Mouse (Mus musculus) olfactory bulb, adult 2 months (tissue): ENCODE measurements at regions not wholly inside any gene's neighbourhood (a gene's known extent, or its start where the extent isn't known, plus 50 kb on each side); places are given as distances from the start of the nearest gene placed in this dataset.

Experiments
- H3K27ac ChIP-seq: fragments of 200-500 bp; 2 replicates; pipeline ENCODE4 v1.5.1; 2012; ENCODE audit warnings: low read depth, low read length; ENCODE audit not compliant: insufficient read depth
- H3K4me1 ChIP-seq: fragments of 200-500 bp; 2 replicates; pipeline ENCODE4 v1.6.1; 2012; ENCODE audit warnings: low read length; ENCODE audit not compliant: control insufficient read depth, insufficient read depth
- H3K4me3 ChIP-seq: fragments of 200-500 bp; 2 replicates; pipeline ENCODE4 v1.5.1; 2012; ENCODE audit warnings: mild to moderate bottlenecking, low read depth, low read length, moderate library complexity; ENCODE audit not compliant: insufficient read depth
- CTCF ChIP-seq: fragments of 200-500 bp; IDR thresholded peaks from 2 replicates; pipeline ENCODE4 v1.5.1; 2012; ENCODE audit warnings: low read depth, mild to moderate bottlenecking, low read length, moderate library complexity; ENCODE audit not compliant: insufficient read depth
- POLR2A ChIP-seq: fragments of 200-500 bp; IDR thresholded peaks from 2 replicates; pipeline ENCODE4 v1.6.1; 2012; ENCODE audit warnings: mild to moderate bottlenecking, low read depth, low read length, moderate library complexity; ENCODE audit not compliant: insufficient read depth
- WGBS: fragments of 180-500 bp; shearing (Covaris S2); methylation state at CpG from one replicate; pipeline ENCODE4 v1.1.7; 2018; 5-methylcytosine and 5-hydroxymethylcytosine counted together

DNA sequence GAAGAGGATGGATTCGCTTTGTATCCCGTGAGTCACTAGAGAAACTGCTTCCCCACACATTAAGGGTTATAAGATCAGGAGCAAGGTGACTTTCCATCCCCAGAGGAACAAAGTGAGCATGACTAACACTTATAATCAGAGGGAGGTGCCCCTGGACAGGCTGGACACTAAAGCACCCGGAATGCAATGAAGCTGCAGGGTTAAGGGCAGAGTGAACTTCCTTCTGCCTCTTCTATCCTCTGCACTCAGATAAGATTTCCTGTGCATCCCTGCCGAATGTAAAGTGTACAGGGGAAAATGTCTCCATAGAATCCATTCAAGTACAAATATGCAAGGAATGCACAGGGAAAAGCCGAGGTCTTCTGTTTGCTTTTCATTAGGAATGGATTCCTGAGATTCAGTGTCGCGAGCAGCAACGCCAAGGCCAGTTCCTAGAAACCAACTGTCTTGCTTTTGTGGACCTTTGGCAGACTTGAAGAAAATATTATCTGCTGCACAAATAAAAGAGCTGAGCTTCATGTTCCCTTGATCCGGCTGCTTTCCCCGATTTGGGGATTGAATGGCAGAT is 58.5 kb upstream of the Fbxl7 start:
- WGBS, result 46% methylated on average over 10 of the region's 10 CpGs
- H3K27ac ChIP-seq, result no peak overlapping the region
- H3K4me3 ChIP-seq, result no peak overlapping the region
- H3K4me1 ChIP-seq, result no peaks in the 10 kb centered on the region
- TF ChIP-seq CTCF (no peak), POLR2A (no peak)

DNA sequence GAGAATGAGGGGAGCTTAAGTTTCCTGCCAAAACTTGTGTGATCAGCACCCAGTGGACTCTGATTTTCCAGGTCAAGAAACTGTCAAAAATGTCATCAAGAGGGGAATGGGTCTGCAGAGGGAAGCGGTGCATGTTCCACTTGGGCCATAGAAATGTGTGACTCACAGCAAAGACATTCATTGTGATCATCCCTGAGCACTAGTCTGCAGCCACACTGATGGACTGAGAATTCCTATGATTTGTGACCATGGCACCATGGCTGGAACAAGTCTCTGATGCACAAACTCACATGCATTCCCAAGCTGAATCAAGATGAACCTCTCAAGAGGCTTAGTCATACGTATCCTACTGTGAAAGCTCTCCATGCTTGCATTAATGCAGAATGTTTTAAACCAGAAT is 63.6 kb upstream of the Fbxl7 start:
- Histone ChIP-seq H3K27ac (no peak overlapping the region), H3K4me3 (no peak overlapping the region), H3K4me1 (no peaks in the 10 kb centered on the region)
- TF ChIP-seq CTCF (no peak), POLR2A (no peak)
- WGBS, result 91% methylated on average over 2 of the region's 2 CpGs

- no peak for TF ChIP-seq POLR2A
- no peak for TF ChIP-seq CTCF
- no peak overlapping the region for H3K27ac ChIP-seq
- 60% methylated on average over 5 of the region's 5 CpGs for WGBS
Measured at GRCm38 (mm10) chr15:26968392-26969025, 73.1 kb upstream of the Fbxl7 start.

DNA sequence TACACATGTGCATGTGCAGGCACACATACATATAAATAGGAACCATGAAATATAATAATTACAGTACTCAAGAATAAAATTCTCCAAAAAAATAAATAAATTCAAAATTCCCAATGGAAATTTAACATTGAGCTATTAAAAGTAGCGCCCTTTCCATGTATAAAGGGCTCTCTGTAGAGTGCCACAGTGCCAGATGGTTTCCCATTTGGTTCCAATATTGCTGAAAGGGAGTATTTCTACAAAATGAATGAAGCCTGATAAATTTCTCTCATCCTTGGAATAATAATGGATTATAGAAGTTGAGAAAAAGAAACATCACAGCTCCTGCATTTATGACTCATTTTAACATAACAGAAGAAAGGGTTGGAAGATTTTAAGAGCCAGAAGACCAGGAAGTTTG is 75.4 kb upstream of the Fbxl7 start:
- Histone ChIP-seq H3K4me1 (no peaks in the 10 kb centered on the region), H3K27ac (no peak overlapping the region), H3K4me3 (no peak overlapping the region)
- TF ChIP-seq CTCF (no peak), POLR2A (no peak)
- 93% methylated on average over 1 of the region's 1 CpGs for WGBS

More at GRCm38 (mm10) chr15:26968392-26969025, 73.1 kb upstream of the Fbxl7 start:
- H3K4me3 ChIP-seq, result no peak overlapping the region
- no peaks in the 10 kb centered on the region for H3K4me1 ChIP-seq

DNA sequence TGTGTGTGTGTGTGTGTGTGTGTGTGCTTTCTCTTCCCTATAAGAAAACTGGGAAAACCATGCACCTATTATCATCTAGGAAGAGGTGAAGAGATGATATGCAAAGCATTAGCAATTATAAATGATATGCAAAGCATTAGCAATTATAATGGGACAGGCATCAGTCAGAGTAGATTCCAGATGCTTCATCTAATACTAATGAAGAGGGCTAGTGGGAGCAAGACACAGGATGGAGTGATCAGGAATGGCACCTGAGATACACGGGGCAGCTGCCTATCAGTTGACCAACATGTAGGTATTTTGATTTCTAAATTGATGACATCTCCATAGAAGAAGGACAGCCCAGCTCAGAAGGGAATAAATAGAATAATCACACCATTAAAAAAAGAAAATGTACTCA is 97.7 kb upstream of the Fbxl7 start:
- no peak overlapping the region for H3K4me3 ChIP-seq
- no peak overlapping the region for H3K27ac ChIP-seq
- H3K4me1 ChIP-seq, result no peaks in the 10 kb centered on the region
- TF ChIP-seq CTCF (no peak), POLR2A (no peak)
- WGBS, result 86% methylated on average over 1 of the region's 1 CpGs

DNA sequence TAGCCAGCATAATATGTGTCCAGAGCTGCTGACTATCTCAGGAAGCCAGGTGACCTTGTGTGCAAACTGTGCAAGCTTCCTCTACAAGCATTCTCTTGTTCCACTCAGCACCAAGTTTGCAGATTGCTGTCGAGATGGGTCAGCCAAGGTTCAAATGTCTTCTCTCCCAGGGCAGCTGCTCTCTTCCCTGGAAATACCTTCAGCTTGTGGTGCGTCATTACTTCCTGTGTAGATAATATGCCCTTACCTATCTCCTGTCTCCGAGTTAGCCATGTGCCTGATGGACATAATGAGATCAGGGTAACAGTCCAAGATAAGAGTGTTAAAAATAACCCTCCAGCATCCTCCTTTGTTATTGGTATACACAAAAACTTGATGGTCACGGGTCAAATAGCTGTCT is 113.7 kb upstream of the Fbxl7 start:
- TF ChIP-seq CTCF (no peak), POLR2A (no peak)

GRCm38 (mm10) chr15:27013906-27014658 is 118.7 kb upstream of the Fbxl7 start:
- TF ChIP-seq POLR2A (no peak), CTCF (no peak)
- H3K4me3 ChIP-seq, result no peak overlapping the region
- H3K4me1 ChIP-seq, result no peaks in the 10 kb centered on the region
- H3K27ac ChIP-seq, result no peak overlapping the region
- 36% methylated on average over 4 of the region's 4 CpGs for WGBS

More for the DNA sequence above, 113.7 kb upstream of the Fbxl7 start:
- H3K4me3 ChIP-seq, result no peak overlapping the region
- no peaks in the 10 kb centered on the region for H3K4me1 ChIP-seq
- WGBS, result 83% methylated on average over 4 of the region's 4 CpGs
- no peak overlapping the region for H3K27ac ChIP-seq

DNA sequence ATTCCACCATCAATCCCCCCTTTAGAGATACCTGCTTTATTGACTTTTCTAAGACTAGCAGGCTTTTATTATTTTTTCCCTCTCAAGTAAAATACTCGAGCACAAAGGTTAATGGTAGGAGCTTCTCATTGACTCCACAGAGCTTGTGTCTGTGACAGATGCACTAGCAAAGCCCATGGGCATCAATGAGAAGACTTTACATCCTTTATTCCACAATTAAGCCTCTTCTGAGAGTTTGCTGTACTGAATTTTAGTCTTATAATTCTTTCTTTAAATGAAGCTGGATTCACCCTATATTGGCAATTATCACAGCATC is 119.2 kb upstream of the Fbxl7 start:
- WGBS, result 15% methylated on average over 1 of the region's 1 CpGs
- no peak overlapping the region for H3K27ac ChIP-seq
- no peaks in the 10 kb centered on the region for H3K4me1 ChIP-seq
- TF ChIP-seq POLR2A (no peak), CTCF (no peak)
- H3K4me3 ChIP-seq, result no peak overlapping the region

DNA sequence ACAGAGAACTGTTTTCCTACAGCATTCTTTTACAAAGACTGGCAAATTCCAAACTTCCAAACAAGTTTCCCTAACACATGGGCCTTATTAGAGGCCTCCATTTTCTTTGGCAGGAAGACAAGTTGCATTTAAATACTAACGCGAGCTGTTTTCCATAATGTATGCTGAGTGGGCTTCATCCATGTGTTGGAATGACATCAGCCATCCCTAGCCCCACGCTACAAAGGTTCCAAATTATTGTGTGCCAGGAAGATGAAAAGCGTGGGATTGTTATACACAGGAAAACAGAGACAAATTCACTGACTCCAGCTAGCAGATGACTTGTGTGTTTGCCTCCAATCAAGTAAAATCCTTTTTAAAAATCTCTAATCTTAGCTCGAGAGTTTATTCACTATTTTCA is 125.1 kb upstream of the Fbxl7 start:
- WGBS, result 38% methylated on average over 5 of the region's 5 CpGs
- H3K4me1 ChIP-seq, result no peaks in the 10 kb centered on the region
- no peak overlapping the region for H3K27ac ChIP-seq
- TF ChIP-seq POLR2A (no peak), CTCF (no peak)
- no peak overlapping the region for H3K4me3 ChIP-seq
